Mouse (Mus musculus): Measurements from ENCODE around the gene R3hcc1l.

DNA sequence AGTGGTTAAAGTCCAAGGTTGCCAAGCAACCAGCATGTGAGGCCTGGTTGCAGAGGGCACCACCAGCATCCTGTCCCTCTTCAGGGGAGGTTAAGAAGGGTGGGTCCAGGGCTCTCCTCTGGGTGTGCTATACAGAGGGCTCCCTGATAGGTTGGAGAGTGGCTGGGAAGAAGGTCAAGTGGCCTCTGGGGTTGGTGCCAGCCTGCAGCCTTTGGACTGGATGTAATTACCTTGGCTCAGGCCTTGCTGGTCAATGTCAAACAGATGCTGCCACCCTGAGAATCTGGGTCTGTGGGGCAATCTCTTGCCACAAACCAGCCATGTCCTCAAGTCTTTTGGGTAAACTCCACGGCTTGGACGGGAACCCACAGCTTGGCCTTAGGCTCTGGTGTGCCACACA is 82.9 kb downstream of the R3hcc1l start:
- TF ChIP-seq POLR2A (IDR thresholded peaks at IDR 0.05; ENCODE audit: low read depth, low read length) (no peak), CTCF (IDR thresholded peaks at IDR 0.05; ENCODE audit: extremely low read depth, insufficient read length, insufficient replicate concordance, low read depth, low read length) (no peak)

All from small intestine, adult 2 months (tissue).